Mouse (Mus musculus) stomach, postnatal 0 days (tissue): ENCODE results near the gene Cabp4. TPM values are rescaled to one million over a fixed set of nuclear protein-coding genes. Genes with fewer than 3 reads are reported as not detected.

Source experiments
- ATAC-seq: fragments of 200-750 bp; cut with Nextera tagmentation; 2 replicates; pipeline ENCODE4 v1.8.0; 2017; ENCODE audit not compliant: low FRiP score, low TSS enrichment
- DNase-seq: peaks from one replicate; pipeline ENCODE4 v3.0.0-alpha.2; 2016; ENCODE audit warnings: low spot score
- H3K27ac ChIP-seq: fragments of 300-500 bp; sonication (generic); replicated peaks from 2 replicates; pipeline ENCODE4 v1.5.1; 2014; ENCODE audit warnings: mild to moderate bottlenecking, control low read depth
- H3K27me3 ChIP-seq: fragments of 300-500 bp; sonication (generic); 2 replicates; pipeline ENCODE4 v1.6.1; 2014; ENCODE audit warnings: low read length; ENCODE audit not compliant: control insufficient read depth, insufficient read depth
- H3K36me3 ChIP-seq: fragments of 300-500 bp; sonication (generic); 2 replicates; pipeline ENCODE4 v1.6.1; 2014; ENCODE audit warnings: low read length, mixed read lengths; ENCODE audit not compliant: control insufficient read depth, insufficient read depth
- H3K4me1 ChIP-seq: fragments of 300-500 bp; sonication (generic); replicated peaks from 2 replicates; pipeline ENCODE4 v1.6.1; 2014; ENCODE audit warnings: antibody characterized with exemption; ENCODE audit not compliant: control insufficient read depth, insufficient read depth
- H3K4me2 ChIP-seq: fragments of 300-500 bp; sonication (generic); replicated peaks from 2 replicates; pipeline ENCODE4 v1.6.1; 2014; ENCODE audit warnings: low read depth, mild to moderate bottlenecking, control low read depth, moderate library complexity
- H3K4me3 ChIP-seq: fragments of 300-500 bp; sonication (generic); 2 replicates; pipeline ENCODE4 v1.5.1; 2014; ENCODE audit warnings: low read depth, low read length, control low read depth
- H3K9ac ChIP-seq: fragments of 300-500 bp; sonication (generic); 2 replicates; pipeline ENCODE4 v1.6.1; 2014; ENCODE audit warnings: mild to moderate bottlenecking, low read length, control low read depth, mixed read lengths
- H3K9me3 ChIP-seq: fragments of 300-500 bp; sonication (generic); 2 replicates; pipeline ENCODE4 v1.6.1; 2016; ENCODE audit warnings: low read length; ENCODE audit not compliant: control insufficient read depth
- CTCF ChIP-seq: IDR thresholded peaks from 2 replicates; pipeline ENCODE4 v1.5.1; 2016; ENCODE audit warnings: antibody characterized with exemption, low read depth, mild to moderate bottlenecking, moderate library complexity
- EP300 ChIP-seq: optimal IDR thresholded peaks from 2 replicates; pipeline ENCODE3; 2016; ENCODE audit warnings: antibody characterized with exemption
- WGBS: fragments of 180-500 bp; shearing (Covaris S2); extraction: QIAGEN DNeasy Blood & Tissue Kit; methylation state at CpG from one replicate; pipeline ENCODE4 v1.1.7; 2014; 5-methylcytosine and 5-hydroxymethylcytosine counted together
- polyA plus RNA-seq: library from polyadenylated mRNA; unstranded; fragments of >200 nt; fragmentation: Nextera tagmentation; extraction: Ambion mirVana; gene quantifications from 2 replicates; pipeline ENCODE4 v1.2.1, GENCODE M21; 2015

Cabp4 gene
- polyA plus RNA-seq, 1 experiment from 2014 or later = not detected

GRCm38 (mm10) chr19:4086156-4086555 lies 57.7 kb downstream of the Cabp4 start:
- Histone ChIP-seq H3K4me3 (no peak overlapping the region), H3K9me3 (no peaks in the 10 kb centered on the region), H3K27me3 (no peaks in the 10 kb centered on the region), H3K27ac (no peak overlapping the region), H3K9ac (no peak overlapping the region), H3K36me3 (no peaks in the 10 kb centered on the region), H3K4me2 (no peak overlapping the region), H3K4me1 (no peaks in the 10 kb centered on the region)
- WGBS = 90% methylated on average over 15 of the region's 15 CpGs
- no peak for DNase-seq
- TF ChIP-seq EP300 (no peak), CTCF (no peak)
- ATAC-seq = no peak

Other genes starting within 250 kb of the Cabp4 start
- 17.4 and 21.8 TPM in 2 replicates for gene Tcirg1, start 236.9 kb downstream of the Cabp4 start, polyA plus RNA-seq
- gene Ndufs8, start 231.3 kb downstream of the Cabp4 start, polyA plus RNA-seq = 277 and 284 TPM in 2 replicates
- gene Aldh3b1, start 214.2 kb downstream of the Cabp4 start, polyA plus RNA-seq = 1.8 and 2.2 TPM in 2 replicates
- 17.4 and 19.7 TPM in 2 replicates for gene Unc93b1, start 208.8 kb downstream of the Cabp4 start, polyA plus RNA-seq
- 1.1 TPM in 2 replicates for gene Aldh3b3, start 185.4 kb downstream of the Cabp4 start, polyA plus RNA-seq
- 75.8 and 84.1 TPM in 2 replicates for gene Aldh3b2, start 171.7 kb downstream of the Cabp4 start, polyA plus RNA-seq
- 9.9 TPM in 2 replicates for gene Acy3, start 157.5 kb downstream of the Cabp4 start, polyA plus RNA-seq
- 0.05 TPM in 1 of 2 replicates, not detected in the other for gene Tbx10, start 151.3 kb downstream of the Cabp4 start, polyA plus RNA-seq
- gene Nudt8, start 143.5 kb downstream of the Cabp4 start, polyA plus RNA-seq = 39.3 and 40.7 TPM in 2 replicates
- gene Gm49405, start 143.4 kb downstream of the Cabp4 start, polyA plus RNA-seq = 1.1 and 1.3 TPM in 2 replicates
- gene Doc2g, start 140.7 kb downstream of the Cabp4 start, polyA plus RNA-seq = 1.2 and 1.7 TPM in 2 replicates
- gene Ndufv1, start 131.2 kb downstream of the Cabp4 start, polyA plus RNA-seq = 213 and 216 TPM in 2 replicates
- gene Gstp1, start 106.0 kb downstream of the Cabp4 start, polyA plus RNA-seq = 1,012 and 1,081 TPM in 2 replicates
- 85.2 and 93.1 TPM in 2 replicates for gene Gstp2, start 98.0 kb downstream of the Cabp4 start, polyA plus RNA-seq
- gene Gstp3, start 84.5 kb downstream of the Cabp4 start, polyA plus RNA-seq = 7.1 and 9.7 TPM in 2 replicates
- gene Cabp2, start 62.5 kb downstream of the Cabp4 start, polyA plus RNA-seq = not detected in 2 replicates
- gene Cdk2ap2, start 46.9 kb downstream of the Cabp4 start, polyA plus RNA-seq = 129 and 134 TPM in 2 replicates
- gene Pitpnm1, start 44.0 kb downstream of the Cabp4 start, polyA plus RNA-seq = 8.3 and 11.2 TPM in 2 replicates
- gene Aip, start 18.2 kb downstream of the Cabp4 start, polyA plus RNA-seq = 47.0 and 48.0 TPM in 2 replicates
- gene Gpr152, start 4.2 kb downstream of the Cabp4 start, polyA plus RNA-seq = 0.02 TPM in 1 of 2 replicates, not detected in the other
- gene Coro1b, start 4.6 kb upstream of the Cabp4 start, polyA plus RNA-seq = 127 and 133 TPM in 2 replicates
- 1.1 and 1.3 TPM in 2 replicates for gene Ptprcap, start 9.6 kb upstream of the Cabp4 start, polyA plus RNA-seq
- 41.1 and 49.3 TPM in 2 replicates for gene Rps6kb2, start 19.3 kb upstream of the Cabp4 start, polyA plus RNA-seq
- gene Carns1, start 31.4 kb upstream of the Cabp4 start, polyA plus RNA-seq = 1.5 TPM in 2 replicates
- gene Tbc1d10c, start 47.3 kb upstream of the Cabp4 start, polyA plus RNA-seq = 2.3 and 2.9 TPM in 2 replicates
- 497 and 506 TPM in 2 replicates for gene Ppp1ca, start 48.0 kb upstream of the Cabp4 start, polyA plus RNA-seq
- 11.0 and 11.3 TPM in 2 replicates for gene Rad9a, start 57.6 kb upstream of the Cabp4 start, polyA plus RNA-seq
- gene Clcf1, start 70.2 kb upstream of the Cabp4 start, polyA plus RNA-seq = 3.2 and 3.6 TPM in 2 replicates
- not detected in 2 replicates for gene AC109138.7, start 70.3 kb upstream of the Cabp4 start, polyA plus RNA-seq
- gene Pold4, start 87.9 kb upstream of the Cabp4 start, polyA plus RNA-seq = 42.8 and 45.0 TPM in 2 replicates
- 36.9 and 41.0 TPM in 2 replicates for gene Ssh3, start 125.1 kb upstream of the Cabp4 start, polyA plus RNA-seq
- gene Ankrd13d, start 139.1 kb upstream of the Cabp4 start, polyA plus RNA-seq = 5.0 and 5.2 TPM in 2 replicates
- 19.3 and 25.5 TPM in 2 replicates for gene Grk2, start 162.2 kb upstream of the Cabp4 start, polyA plus RNA-seq